Mouse (Mus musculus) liver (tissue): ENCODE data around the gene Gm21976.

ENCODE experiments used
- DNase-seq: peaks from one replicate; pipeline ENCODE4 v3.0.0-alpha.2; 2020; ENCODE audit warnings: mixed read lengths

Gm21976 gene

GRCm38 (mm10) chr13:98298833-98299758 lies 19.4 kb downstream of the Gm21976 start:
- DNase-seq, result peak; percentile 74

GRCm38 (mm10) chr13:98305257-98305656 lies 25.6 kb downstream of the Gm21976 start:
- no peak for DNase-seq

- no peak for DNase-seq
Observed at GRCm38 (mm10) chr13:98306393-98306792, 26.7 kb downstream of the Gm21976 start.

GRCm38 (mm10) chr13:98306852-98307475 lies 27.3 kb downstream of the Gm21976 start:
- no peak for DNase-seq

GRCm38 (mm10) chr13:98308004-98308403 lies 28.3 kb downstream of the Gm21976 start:
- DNase-seq, result no peak

GRCm38 (mm10) chr13:98308724-98309123 lies 29.0 kb downstream of the Gm21976 start:
- no peak for DNase-seq

GRCm38 (mm10) chr13:98311597-98311996 lies 31.9 kb downstream of the Gm21976 start:
- no peak for DNase-seq

- no peak for DNase-seq
Observed at GRCm38 (mm10) chr13:98313631-98314030, 33.9 kb downstream of the Gm21976 start.

- no peak for DNase-seq
Observed at GRCm38 (mm10) chr13:98315124-98315523, 35.4 kb downstream of the Gm21976 start.

GRCm38 (mm10) chr13:98316140-98316479 lies 36.4 kb downstream of the Gm21976 start:
- DNase-seq, result no peak

GRCm38 (mm10) chr13:98316480-98317245 lies 37.0 kb downstream of the Gm21976 start, which contains the start of gene Btf3:
Btf3 (minus strand) TSS chr13:98317006.
- DNase-seq, result peak; percentile 95

- no peak for DNase-seq
Observed at GRCm38 (mm10) chr13:98317246-98317677, 37.6 kb downstream of the Gm21976 start.

GRCm38 (mm10) chr13:98317911-98318310 lies 38.2 kb downstream of the Gm21976 start:
- DNase-seq, result no peak

GRCm38 (mm10) chr13:98325034-98325433 lies 45.3 kb downstream of the Gm21976 start:
- no peak for DNase-seq

GRCm38 (mm10) chr13:98332106-98332505 lies 52.4 kb downstream of the Gm21976 start:
- peak; percentile 18 for DNase-seq

- no peak for DNase-seq
Observed at GRCm38 (mm10) chr13:98336205-98336604, 56.5 kb downstream of the Gm21976 start.

GRCm38 (mm10) chr13:98340506-98340905 lies 60.8 kb downstream of the Gm21976 start:
- DNase-seq, result no peak

GRCm38 (mm10) chr13:98349491-98349890 lies 69.8 kb downstream of the Gm21976 start:
- no peak for DNase-seq

- peak; percentile 27 for DNase-seq
Observed at GRCm38 (mm10) chr13:98351527-98351926, 71.8 kb downstream of the Gm21976 start.

GRCm38 (mm10) chr13:98352381-98352975 lies 72.8 kb downstream of the Gm21976 start:
- no peak for DNase-seq

- no peak for DNase-seq
Observed at GRCm38 (mm10) chr13:98353709-98354089, 74.0 kb downstream of the Gm21976 start.

GRCm38 (mm10) chr13:98354090-98354801 lies 74.6 kb downstream of the Gm21976 start, which contains the start of gene Foxd1:
Foxd1 (plus strand) TSS chr13:98354242.
- DNase-seq, result peak; percentile 52
